ENCODE assay signal across 24 mouse cellular contexts in genomic region chr11:110497743-110498142, GRCm38 (mm10).
DNase-seq lines count a peak whose midpoint lies in the region; ATAC-seq lines count a peak whose summit lies in the region.
"Had no signal": no experiment of that assay in that cellular context is flagged by ENCODE, and none has a peak within 500 bp of the region (broad histone marks: within the 10 kb centered on the region; RNA-seq: fewer than 3 reads in every experiment).

No protein-coding gene starts in this region.

- H3K36me3 ChIP-seq in heart, embryonic 12.5 days = peaks cover 41% of the 10 kb centered on the region
- H3K36me3 ChIP-seq in hindbrain, embryonic 14.5 days (replicated peaks; ENCODE audit: control insufficient read depth, insufficient read depth) = peaks cover 36% of the 10 kb centered on the region
- H3K36me3 ChIP-seq in hindbrain, embryonic 13.5 days = peaks cover 43% of the 10 kb centered on the region
- H3K36me3 ChIP-seq in midbrain, embryonic 16.5 days (ENCODE audit: control insufficient read depth, insufficient read depth, low read length) = peaks cover 9% of the 10 kb centered on the region
- H3K36me3 ChIP-seq in midbrain, embryonic 10.5 days = peaks cover 81% of the 10 kb centered on the region
- H3K36me3 ChIP-seq in neural tube, embryonic 15.5 days = peaks cover 33% of the 10 kb centered on the region

- H3K4me3 ChIP-seq in heart, embryonic 12.5 days = no peak overlapping the region
- H3K4me3 ChIP-seq in hindbrain, embryonic 14.5 days (replicated peaks; ENCODE audit: low read length) = no peak overlapping the region
- H3K4me3 ChIP-seq in hindbrain, embryonic 13.5 days = no peak overlapping the region
- H3K4me3 ChIP-seq in midbrain, embryonic 16.5 days (ENCODE audit: low read depth, low read length) = no peak overlapping the region
- H3K4me3 ChIP-seq in midbrain, embryonic 10.5 days = no peak overlapping the region
- H3K4me3 ChIP-seq in neural tube, embryonic 15.5 days (replicated peaks) = no peak overlapping the region
- H3K4me3 ChIP-seq: embryonic facial prominence, embryonic 10.5 days; embryonic facial prominence, embryonic 15.5 days; forebrain, embryonic 12.5 days had no signal

- no peaks in the 10 kb centered on the region for H3K27me3 ChIP-seq in heart, embryonic 12.5 days (replicated peaks)
- H3K27me3 ChIP-seq in hindbrain, embryonic 14.5 days (ENCODE audit: control insufficient read depth, insufficient read depth, low read length) = no peaks in the 10 kb centered on the region
- no peaks in the 10 kb centered on the region for H3K27me3 ChIP-seq in hindbrain, embryonic 13.5 days
- H3K27me3 ChIP-seq in midbrain, embryonic 16.5 days (ENCODE audit: control insufficient read depth, insufficient read depth, low read depth, low read length) = no peaks in the 10 kb centered on the region
- no peaks in the 10 kb centered on the region for H3K27me3 ChIP-seq in midbrain, embryonic 10.5 days (ENCODE audit: low read depth, poor library complexity, severe bottlenecking)
- H3K27me3 ChIP-seq in neural tube, embryonic 15.5 days (replicated peaks) = no peaks in the 10 kb centered on the region
- H3K27me3 ChIP-seq: embryonic facial prominence, embryonic 15.5 days; forebrain, embryonic 12.5 days had no signal

- no peak overlapping the region for H3K4me2 ChIP-seq in heart, embryonic 12.5 days
- no peak overlapping the region for H3K4me2 ChIP-seq in hindbrain, embryonic 14.5 days (replicated peaks)
- H3K4me2 ChIP-seq in hindbrain, embryonic 13.5 days = no peak overlapping the region
- no peak overlapping the region for H3K4me2 ChIP-seq in midbrain, embryonic 16.5 days (ENCODE audit: low read length)
- H3K4me2 ChIP-seq in neural tube, embryonic 15.5 days = no peak overlapping the region
- H3K4me2 ChIP-seq: embryonic facial prominence, embryonic 15.5 days; forebrain, embryonic 12.5 days; heart, embryonic 11.5 days had no signal

- ATAC-seq in heart, embryonic 12.5 days (ENCODE audit: insufficient number of reproducible peaks, low FRiP score) = no peak
- no peak for ATAC-seq in hindbrain, embryonic 14.5 days (ENCODE audit: low FRiP score)
- no peak for ATAC-seq in hindbrain, embryonic 13.5 days (ENCODE audit: low FRiP score)
- peak; percentile 76; the same call in 1 of the 2 replicates for ATAC-seq in midbrain, embryonic 16.5 days
- peak; percentile 50; the same call in 1 of the 2 replicates for ATAC-seq in neural tube, embryonic 15.5 days (ENCODE audit: low FRiP score)
- ATAC-seq: CD4-positive, CD25-positive, alpha-beta regulatory T cell, adult 4 months had no signal

- H3K4me1 ChIP-seq in heart, embryonic 12.5 days (replicated peaks) = peaks cover 12% of the 10 kb centered on the region
- no peaks in the 10 kb centered on the region for H3K4me1 ChIP-seq in hindbrain, embryonic 14.5 days (replicated peaks; ENCODE audit: control insufficient read depth, insufficient read depth, low read length)
- no peaks in the 10 kb centered on the region for H3K4me1 ChIP-seq in hindbrain, embryonic 13.5 days (replicated peaks)
- peaks cover 8% of the 10 kb centered on the region; the same call in 1 of the 2 replicates for H3K4me1 ChIP-seq in midbrain, embryonic 16.5 days (ENCODE audit: control insufficient read depth, insufficient read depth, low read length)
- no peaks in the 10 kb centered on the region for H3K4me1 ChIP-seq in midbrain, embryonic 10.5 days
- H3K4me1 ChIP-seq in neural tube, embryonic 15.5 days = peaks cover 9% of the 10 kb centered on the region; the same call in 1 of the 2 replicates
- H3K4me1 ChIP-seq: embryonic facial prominence, embryonic 10.5 days; embryonic facial prominence, embryonic 15.5 days; forebrain, embryonic 12.5 days had no signal

- WGBS in heart, embryonic 12.5 days = 88% methylated on average over 8 of the region's 8 CpGs
- WGBS in hindbrain, embryonic 14.5 days = 56% methylated on average over 8 of the region's 8 CpGs
- WGBS in hindbrain, embryonic 13.5 days = 66% methylated on average over 8 of the region's 8 CpGs
- WGBS in midbrain, embryonic 16.5 days = 57% methylated on average over 8 of the region's 8 CpGs
- WGBS in midbrain, embryonic 10.5 days = 89% methylated on average over 8 of the region's 8 CpGs
- 42% methylated on average over 8 of the region's 8 CpGs for WGBS in neural tube, embryonic 15.5 days

- H3K9ac ChIP-seq in heart, embryonic 12.5 days = no peak overlapping the region
- no peak overlapping the region; the same call in 1 of the 2 replicates for H3K9ac ChIP-seq in hindbrain, embryonic 14.5 days
- H3K9ac ChIP-seq in hindbrain, embryonic 13.5 days = no peak overlapping the region
- H3K9ac ChIP-seq in midbrain, embryonic 16.5 days (ENCODE audit: low read depth, low read length) = no peak overlapping the region
- H3K9ac ChIP-seq in neural tube, embryonic 15.5 days (replicated peaks) = no peak overlapping the region
- H3K9ac ChIP-seq: embryonic facial prominence, embryonic 15.5 days; forebrain, embryonic 12.5 days; liver, embryonic 14.5 days had no signal

- 0 out of 2 replicates have a peak, but pooled peaks cover 2% of the 10 kb centered on the region for H3K9me3 ChIP-seq in heart, embryonic 12.5 days (replicated peaks)
- H3K9me3 ChIP-seq in hindbrain, embryonic 14.5 days (ENCODE audit: control insufficient read depth, low read length) = no peaks in the 10 kb centered on the region
- H3K9me3 ChIP-seq in hindbrain, embryonic 13.5 days = no peaks in the 10 kb centered on the region
- H3K9me3 ChIP-seq in midbrain, embryonic 16.5 days (replicated peaks; ENCODE audit: control insufficient read depth, low read length, poor library complexity, severe bottlenecking) = no peaks in the 10 kb centered on the region
- H3K9me3 ChIP-seq in midbrain, embryonic 10.5 days (replicated peaks) = no peaks in the 10 kb centered on the region; the same call in 1 of the 2 replicates
- no peaks in the 10 kb centered on the region for H3K9me3 ChIP-seq in neural tube, embryonic 15.5 days (replicated peaks)
- H3K9me3 ChIP-seq: embryonic facial prominence, embryonic 10.5 days; embryonic facial prominence, embryonic 15.5 days; forebrain, embryonic 12.5 days had no signal

- no peak overlapping the region for H3K27ac ChIP-seq in heart, embryonic 12.5 days (ENCODE audit: poor library complexity, severe bottlenecking)
- H3K27ac ChIP-seq in hindbrain, embryonic 14.5 days = peak overlapping the region; percentile 38; the same call in 1 of the 2 replicates
- no peak overlapping the region for H3K27ac ChIP-seq in hindbrain, embryonic 13.5 days
- H3K27ac ChIP-seq in midbrain, embryonic 16.5 days (ENCODE audit: low read length) = peak overlapping the region; percentile 8; the same call in 1 of the 2 replicates
- H3K27ac ChIP-seq in midbrain, embryonic 10.5 days (replicated peaks) = no peak overlapping the region
- peak overlapping the region; percentile 24; the same call in 1 of the 2 replicates for H3K27ac ChIP-seq in neural tube, embryonic 15.5 days (replicated peaks)
- H3K27ac ChIP-seq: embryonic facial prominence, embryonic 10.5 days; embryonic facial prominence, embryonic 15.5 days; forebrain, embryonic 12.5 days; kidney, postnatal 0 days; liver, embryonic 14.5 days; macrophage had no signal

- DNase-seq in heart, adult 11 months = peak; percentile 70
- no peak for DNase-seq in hindbrain, embryonic 14.5 days (ENCODE audit: low spot score)
- DNase-seq in midbrain, embryonic 10.5 days (ENCODE audit: low spot score) = no peak
- DNase-seq: cerebellum, adult 11-12 months; kidney, adult 8-10 months; kidney, postnatal 4 days; layer of hippocampus, adult 9-11 months; liver; lung, adult 2 months; lung, postnatal 10 days; thymus, adult 2 months; thymus, postnatal 36 days had no signal

Comparison
In these comparisons a context has a peak if more than half of its experiments do, and no peak if none do; other contexts are left out.
1. H3K27ac ChIP-seq: peak in hindbrain, embryonic 14.5 days (single experiment), midbrain, embryonic 16.5 days (single experiment) and neural tube, embryonic 15.5 days (single experiment); none in heart, embryonic 12.5 days (single experiment), hindbrain, embryonic 13.5 days (single experiment) and midbrain, embryonic 10.5 days (single experiment).
2. ATAC-seq: peak in midbrain, embryonic 16.5 days (single experiment) and neural tube, embryonic 15.5 days (single experiment); none in heart, embryonic 12.5 days (single experiment), hindbrain, embryonic 14.5 days (single experiment) and hindbrain, embryonic 13.5 days (single experiment).